ENCODE assay signal across 20 mouse cellular contexts in genomic region chr7:44297501-44297900, GRCm38 (mm10). TPM values are rescaled to one million over a fixed set of nuclear protein-coding genes. Genes with fewer than 3 reads are reported as not detected.
"Had no signal": no experiment of that assay in that cellular context is flagged by ENCODE, and none has a peak within 500 bp of the region (broad histone marks: within the 10 kb centered on the region; RNA-seq: fewer than 3 reads in every experiment).

No protein-coding gene starts in this region.

RNA-seq across cellular contexts. Expression of gene Gm15517, which starts 36.3 kb away (rescaled TPM):
- polyA plus RNA-seq: cortical plate, adult 2 months; embryonic facial prominence, embryonic 10.5 days; embryonic facial prominence, embryonic 12.5 days; embryonic facial prominence, embryonic 13.5 days; embryonic facial prominence, embryonic 14.5 days; embryonic facial prominence, embryonic 15.5 days; erythroblast, embryonic 14.5 days; forebrain, embryonic 10.5 days; forebrain, embryonic 11.5 days; forebrain, embryonic 12.5 days; forebrain, embryonic 13.5 days; forebrain, embryonic 14.5 days; forebrain, embryonic 15.5 days; forebrain, embryonic 16.5 days; forebrain, postnatal 0 days; heart, adult 2 months; heart, embryonic 10.5 days had no signal

RNA-seq across cellular contexts. Expression of gene Acp4, which starts 40.3 kb away (rescaled TPM):
- polyA plus RNA-seq: cortical plate, adult 2 months; embryonic facial prominence, embryonic 10.5 days; embryonic facial prominence, embryonic 11.5 days; erythroblast, embryonic 14.5 days; forebrain, embryonic 10.5 days; forebrain, embryonic 11.5 days; forebrain, embryonic 14.5 days; forebrain, embryonic 15.5 days; forebrain, embryonic 16.5 days; frontal cortex, adult 2 months; gonadal fat pad, adult 2 months; heart, adult 2 months; heart, embryonic 10.5 days had no signal
